Mouse (Mus musculus) bone marrow macrophage, adult 2 months (primary cell): ENCODE data around the gene Ghr.

Experiments
- CTCF ChIP-seq: IDR thresholded peaks from 2 replicates; pipeline ENCODE4 v1.5.1; 2012; ENCODE audit warnings: low read depth, mild to moderate bottlenecking, low read length, moderate library complexity
- POLR2A ChIP-seq: IDR thresholded peaks from 2 replicates; pipeline ENCODE4 v1.6.1; 2012; ENCODE audit warnings: mild to moderate bottlenecking, low read depth, low read length, borderline replicate concordance

DNA sequence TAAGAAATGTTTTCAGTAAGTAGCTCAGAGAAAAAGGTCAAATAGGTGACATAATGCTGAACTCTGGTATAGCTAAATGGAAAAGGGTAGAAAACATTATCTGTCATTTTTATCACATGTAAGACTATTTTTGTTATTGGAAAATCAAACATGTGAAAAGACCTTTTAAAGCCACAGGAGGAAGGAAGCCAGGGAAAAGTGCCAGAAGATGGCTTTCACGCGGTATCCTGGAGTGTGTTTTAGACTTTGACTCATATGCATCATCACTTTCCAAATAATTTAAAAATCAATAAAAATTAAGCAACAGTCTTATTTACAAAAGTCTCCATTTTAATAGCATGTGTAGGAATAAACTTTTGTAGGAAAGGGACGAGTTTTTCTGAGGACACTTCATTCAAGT is 24.7 kb upstream of the Ghr start:
- no peak for TF ChIP-seq POLR2A
- TF ChIP-seq CTCF, result no peak
